Comparison of ENCODE assay signal across 9 mouse cellular contexts in the genomic region with DNA sequence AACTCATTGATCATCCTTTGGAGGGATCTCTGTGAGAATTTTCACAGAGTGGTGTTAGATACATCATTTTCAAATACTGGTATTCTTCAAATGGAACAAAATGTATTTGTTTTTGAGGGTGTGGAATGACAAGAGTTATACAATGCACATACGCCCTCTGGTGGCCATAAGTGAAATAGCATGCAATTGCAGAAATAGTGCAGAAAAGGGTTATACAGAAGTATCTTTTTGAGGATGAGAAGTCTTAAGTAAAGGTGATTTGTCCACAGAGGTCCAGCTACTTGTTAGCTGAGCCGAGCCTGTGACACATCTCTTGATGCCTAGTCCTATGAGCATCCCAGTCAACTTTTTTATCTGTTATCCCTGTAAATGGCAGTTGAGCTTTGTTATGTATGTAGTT.
DNase-seq lines count a peak whose midpoint lies in the region; ATAC-seq and TF ChIP-seq lines count a peak whose summit lies in the region.
"Had no signal": no experiment of that assay in that cellular context is flagged by ENCODE, and none has a peak within 500 bp of the region (broad histone marks: within the 10 kb centered on the region; RNA-seq: fewer than 3 reads in every experiment).

No protein-coding gene starts in this region.

- TF ChIP-seq POLR2A in thymus, adult 2 months (IDR thresholded peaks at IDR 0.05; ENCODE audit: control insufficient read depth, extremely low read depth, insufficient read depth, low read length, poor library complexity) = no peak

- H3K9ac ChIP-seq in hindbrain, embryonic 15.5 days = no peak overlapping the region
- H3K9ac ChIP-seq: embryonic facial prominence, embryonic 13.5 days; limb, embryonic 13.5 days had no signal

- H3K9me3 ChIP-seq in hindbrain, embryonic 15.5 days = no peaks in the 10 kb centered on the region
- H3K9me3 ChIP-seq in hindbrain, embryonic 10.5 days = no peaks in the 10 kb centered on the region
- H3K9me3 ChIP-seq: embryonic facial prominence, embryonic 13.5 days; limb, embryonic 13.5 days had no signal

- H3K4me1 ChIP-seq in hindbrain, embryonic 15.5 days (replicated peaks) = no peaks in the 10 kb centered on the region
- H3K4me1 ChIP-seq in hindbrain, embryonic 10.5 days (replicated peaks) = 0 out of 2 replicates have a peak, but pooled peaks cover 4% of the 10 kb centered on the region
- H3K4me1 ChIP-seq in thymus, adult 2 months (replicated peaks; ENCODE audit: control insufficient read depth, insufficient read depth, low read length) = no peaks in the 10 kb centered on the region
- H3K4me1 ChIP-seq: embryonic facial prominence, embryonic 13.5 days; limb, embryonic 13.5 days had no signal

- H3K27ac ChIP-seq in hindbrain, embryonic 15.5 days (replicated peaks) = no peak overlapping the region
- no peak overlapping the region for H3K27ac ChIP-seq in hindbrain, embryonic 10.5 days
- no peak overlapping the region for H3K27ac ChIP-seq in thymus, adult 2 months (ENCODE audit: control insufficient read depth, insufficient read depth, low read length)
- H3K27ac ChIP-seq: embryonic facial prominence, embryonic 13.5 days; limb, embryonic 13.5 days had no signal

- no peaks in the 10 kb centered on the region for H3K36me3 ChIP-seq in hindbrain, embryonic 15.5 days
- no peaks in the 10 kb centered on the region for H3K36me3 ChIP-seq in hindbrain, embryonic 10.5 days
- peaks cover 10% of the 10 kb centered on the region for H3K36me3 ChIP-seq in thymus, adult 2 months (ENCODE audit: control insufficient read depth, insufficient read depth, low read length)
- H3K36me3 ChIP-seq: embryonic facial prominence, embryonic 13.5 days; limb, embryonic 13.5 days had no signal

- no peaks in the 10 kb centered on the region for H3K27me3 ChIP-seq in hindbrain, embryonic 15.5 days
- no peaks in the 10 kb centered on the region for H3K27me3 ChIP-seq in hindbrain, embryonic 10.5 days (ENCODE audit: insufficient read depth, poor library complexity, severe bottlenecking)
- H3K27me3 ChIP-seq in thymus, adult 2 months (ENCODE audit: control insufficient read depth, insufficient read depth, low read length) = no peaks in the 10 kb centered on the region
- H3K27me3 ChIP-seq: embryonic facial prominence, embryonic 13.5 days; limb, embryonic 13.5 days had no signal

- DNase-seq in hindbrain, embryonic 10.5 days (ENCODE audit: low spot score) = no peak
- DNase-seq in thymus, adult 2 months = peak; percentile 6
- DNase-seq in thymus, adult 18-20 months = no peak
- peak; percentile 3 for DNase-seq in c-Kit-negative CD71-positive TER-119-positive erythroid progenitor cells, embryonic 14.5 days (ENCODE audit: low read depth, low spot score)
- peak; percentile 21 for DNase-seq in kidney, postnatal 14 days
- no peak for DNase-seq in testis, postnatal 10 days (ENCODE audit: low spot score)

- WGBS in hindbrain, embryonic 15.5 days = 24% methylated on average over 2 of the region's 2 CpGs
- 16% methylated on average over 2 of the region's 2 CpGs for WGBS in hindbrain, embryonic 10.5 days
- 24% methylated on average over 2 of the region's 2 CpGs for whole genome bisulfite sequencing in thymus, adult 2 months

- TF ChIP-seq CTCF in thymus, adult 2 months (IDR thresholded peaks at IDR 0.05; ENCODE audit: borderline replicate concordance, control insufficient read depth, extremely low read depth, insufficient read depth, low read length, poor library complexity) = no peak

- no peak overlapping the region for H3K4me3 ChIP-seq in hindbrain, embryonic 15.5 days
- no peak overlapping the region for H3K4me3 ChIP-seq in hindbrain, embryonic 10.5 days
- no peak overlapping the region for H3K4me3 ChIP-seq in thymus, adult 2 months (ENCODE audit: control insufficient read depth, insufficient read depth, low read length)
- H3K4me3 ChIP-seq: embryonic facial prominence, embryonic 13.5 days; limb, embryonic 13.5 days had no signal

- H3K4me2 ChIP-seq in hindbrain, embryonic 15.5 days = no peak overlapping the region
- H3K4me2 ChIP-seq: embryonic facial prominence, embryonic 13.5 days; limb, embryonic 13.5 days had no signal

- ATAC-seq in hindbrain, embryonic 15.5 days (ENCODE audit: low FRiP score, low read depth) = peak; percentile 48; the same call in 1 of the 2 replicates

Comparison
In these comparisons a context has a peak if more than half of its experiments do, and no peak if none do; other contexts are left out.
1. DNase-seq: peak in thymus, adult 2 months (single experiment), c-Kit-negative CD71-positive TER-119-positive erythroid progenitor cells, embryonic 14.5 days (single experiment) and kidney, postnatal 14 days (single experiment); none in hindbrain, embryonic 10.5 days (single experiment), thymus, adult 18-20 months (0 of 2) and testis, postnatal 10 days (single experiment).